Mouse (Mus musculus) lung, adult 2 months (tissue): ENCODE results near the gene Utrn. TPM values are rescaled to one million over a fixed set of nuclear protein-coding genes. Genes with fewer than 3 reads are reported as not detected.
"Not testable (repeated sequence)": the region's sequence is repeated elsewhere in the genome, so short reads cannot be mapped to it uniquely, and the experiment has no call there.

ENCODE experiments used
- DNase-seq: peaks from one replicate; pipeline ENCODE4 v3.0.0; 2022
- H3K4me1 ChIP-seq: fragments of 200-500 bp; 2 replicates; pipeline ENCODE4 v1.6.1; 2011; ENCODE audit warnings: low read length; ENCODE audit not compliant: control insufficient read depth, insufficient read depth
- H3K4me3 ChIP-seq: fragments of 200-500 bp; replicated peaks from 2 replicates; pipeline ENCODE3; 2011; ENCODE audit warnings: low read depth, mild to moderate bottlenecking, control low read depth, low read length; ENCODE audit errors: extremely low read depth
- CTCF ChIP-seq: fragments of 200-500 bp; IDR thresholded peaks from 2 replicates; pipeline ENCODE4 v1.5.1; 2011; ENCODE audit warnings: mild to moderate bottlenecking, low read length, control low read depth; ENCODE audit not compliant: insufficient read depth
- POLR2A ChIP-seq: fragments of 200-500 bp; IDR thresholded peaks from 2 replicates; pipeline ENCODE4 v1.6.1; 2011; ENCODE audit warnings: low read depth, mild to moderate bottlenecking, control low read depth, low read length, borderline replicate concordance; ENCODE audit errors: extremely low read depth
- WGBS: fragments of 180-500 bp; shearing (Covaris S2); methylation state at CpG from one replicate; pipeline ENCODE4 v1.1.7; 2018; 5-methylcytosine and 5-hydroxymethylcytosine counted together
- polyA plus RNA-seq: library from polyadenylated mRNA; depleted of rRNA; stranded (reverse); fragments of >200 nt; gene quantifications from 2 replicates; pipeline ENCODE4 v1.2.3, GENCODE M21; 2012

The Utrn gene
- polyA plus RNA-seq, 1 experiment: 59.1 TPM

GRCm38 (mm10) chr10:12630933-12631332 lies 238.2 kb downstream of the Utrn start:
- 66% methylated on average over 5 of the region's 5 CpGs for WGBS
- H3K4me3 ChIP-seq: no peak overlapping the region
- TF ChIP-seq POLR2A: no peak
- TF ChIP-seq CTCF: no peak
- no peaks in the 10 kb centered on the region for H3K4me1 ChIP-seq
- DNase-seq: no peak

GRCm38 (mm10) chr10:12618397-12618796 lies 250.8 kb downstream of the Utrn start:
- TF ChIP-seq POLR2A (no peak), CTCF (no peak)
- DNase-seq: no peak
- Histone ChIP-seq H3K4me3 (no peak overlapping the region), H3K4me1 (no peaks in the 10 kb centered on the region)
- WGBS: 50% methylated on average over 3 of the region's 3 CpGs

GRCm38 (mm10) chr10:12615723-12616122 lies 253.4 kb downstream of the Utrn start:
- DNase-seq: no peak
- 69% methylated on average over 3 of the region's 3 CpGs for WGBS
- Histone ChIP-seq H3K4me3 (no peak overlapping the region), H3K4me1 (no peaks in the 10 kb centered on the region)
- TF ChIP-seq POLR2A: no peak
- no peak for TF ChIP-seq CTCF

- Histone ChIP-seq H3K4me1 (no peaks in the 10 kb centered on the region), H3K4me3 (no peak overlapping the region)
- 44% methylated on average over 22 of the region's 22 CpGs for WGBS
- no peak for DNase-seq
- TF ChIP-seq POLR2A (no peak), CTCF (no peak)
Observed at GRCm38 (mm10) chr10:12614465-12615199, 254.5 kb downstream of the Utrn start.

GRCm38 (mm10) chr10:12612235-12612863 lies 256.8 kb downstream of the Utrn start:
- TF ChIP-seq POLR2A: no peak
- TF ChIP-seq CTCF: peak; percentile 47
- WGBS: 36% methylated on average over 4 of the region's 4 CpGs
- H3K4me1 ChIP-seq: no peaks in the 10 kb centered on the region
- no peak for DNase-seq
- H3K4me3 ChIP-seq: no peak overlapping the region

GRCm38 (mm10) chr10:12609896-12610295 lies 259.3 kb downstream of the Utrn start:
- TF ChIP-seq CTCF: no peak
- no peak for TF ChIP-seq POLR2A
- WGBS: 85% methylated on average over 7 of the region's 7 CpGs
- DNase-seq: no peak
- Histone ChIP-seq H3K4me3 (no peak overlapping the region), H3K4me1 (no peaks in the 10 kb centered on the region)

- no peaks in the 10 kb centered on the region for H3K4me1 ChIP-seq
- no peak for TF ChIP-seq POLR2A
- no peak for TF ChIP-seq CTCF
- DNase-seq: no peak
- H3K4me3 ChIP-seq: no peak overlapping the region
Observed at GRCm38 (mm10) chr10:12608634-12609033, 260.5 kb downstream of the Utrn start.

GRCm38 (mm10) chr10:12607180-12607579 lies 262.0 kb downstream of the Utrn start:
- not testable (repeated sequence) for DNase-seq, H3K4me1 ChIP-seq

GRCm38 (mm10) chr10:12595379-12595778 lies 273.8 kb downstream of the Utrn start:
- TF ChIP-seq CTCF: no peak
- 71% methylated on average over 2 of the region's 2 CpGs for WGBS
- H3K4me3 ChIP-seq: no peak overlapping the region
- DNase-seq: no peak
- no peaks in the 10 kb centered on the region; the same call in 1 of the 2 replicates for H3K4me1 ChIP-seq

More at GRCm38 (mm10) chr10:12607180-12607579, 262.0 kb downstream of the Utrn start:
- H3K4me3 ChIP-seq: not testable (repeated sequence)
- 83% methylated on average over 6 of the region's 6 CpGs for WGBS

- Histone ChIP-seq H3K4me3 (no peak overlapping the region), H3K4me1 (no peaks in the 10 kb centered on the region; the same call in 1 of the 2 replicates)
- no peak for DNase-seq
- no peak for TF ChIP-seq CTCF
- no peak for TF ChIP-seq POLR2A
- WGBS: 90% methylated on average over 8 of the region's 8 CpGs
Observed at GRCm38 (mm10) chr10:12594958-12595357, 274.2 kb downstream of the Utrn start.
